Mouse (Mus musculus): ENCODE measurements at regions not wholly inside any gene's neighbourhood (a gene's known extent, or its start where the extent isn't known, plus 50 kb on each side); places are given as distances from the start of the nearest gene placed in this dataset.

GRCm38 (mm10) chr13:107688972-107689371 lies 355.3 kb upstream of the Smim15 start:
- WGBS: 55% methylated on average over 6 of the region's 6 CpGs
- Histone ChIP-seq H3K4me1 (ENCODE audit: control insufficient read depth, insufficient read depth, low read length) (no peaks in the 10 kb centered on the region), H3K27ac (ENCODE audit: insufficient read depth, low read length) (no peak overlapping the region), H3K27me3 (ENCODE audit: control insufficient read depth, insufficient read depth, low read length) (no peaks in the 10 kb centered on the region), H3K4me3 (replicated peaks; ENCODE audit: insufficient read depth, low read depth, low read length) (no peak overlapping the region)
- TF ChIP-seq POLR2A (IDR thresholded peaks at IDR 0.05; ENCODE audit: borderline replicate concordance, insufficient read depth, low read length) (no peak), CTCF (IDR thresholded peaks at IDR 0.05; ENCODE audit: borderline replicate concordance, insufficient read depth, low read depth, low read length) (no peak)
- DNase-seq: no peak

GRCm38 (mm10) chr13:107685231-107685630 lies 359.0 kb upstream of the Smim15 start:
- peaks cover 4% of the 10 kb centered on the region; the same call in 1 of the 2 replicates for H3K4me1 ChIP-seq (ENCODE audit: control insufficient read depth, insufficient read depth, low read length)
- no peak overlapping the region for H3K4me3 ChIP-seq (replicated peaks; ENCODE audit: insufficient read depth, low read depth, low read length)
- WGBS: 64% methylated on average over 3 of the region's 3 CpGs
- DNase-seq: no peak
- TF ChIP-seq POLR2A (IDR thresholded peaks at IDR 0.05; ENCODE audit: borderline replicate concordance, insufficient read depth, low read length): no peak
- no peak for TF ChIP-seq CTCF (IDR thresholded peaks at IDR 0.05; ENCODE audit: borderline replicate concordance, insufficient read depth, low read depth, low read length)
- H3K27me3 ChIP-seq (ENCODE audit: control insufficient read depth, insufficient read depth, low read length): no peaks in the 10 kb centered on the region
- H3K27ac ChIP-seq (ENCODE audit: insufficient read depth, low read length): no peak overlapping the region

- 91% methylated on average over 3 of the region's 3 CpGs for WGBS
- Histone ChIP-seq H3K27me3 (ENCODE audit: control insufficient read depth, insufficient read depth, low read length) (no peaks in the 10 kb centered on the region), H3K4me1 (ENCODE audit: control insufficient read depth, insufficient read depth, low read length) (peaks cover 4% of the 10 kb centered on the region; the same call in 1 of the 2 replicates), H3K4me3 (replicated peaks; ENCODE audit: insufficient read depth, low read depth, low read length) (no peak overlapping the region), H3K27ac (ENCODE audit: insufficient read depth, low read length) (no peak overlapping the region)
- TF ChIP-seq CTCF (IDR thresholded peaks at IDR 0.05; ENCODE audit: borderline replicate concordance, insufficient read depth, low read depth, low read length) (no peak), POLR2A (IDR thresholded peaks at IDR 0.05; ENCODE audit: borderline replicate concordance, insufficient read depth, low read length) (no peak)
- no peak for DNase-seq
These were observed 360.3 kb upstream of the Smim15 start for GRCm38 (mm10) chr13:107683909-107684308.

DNA sequence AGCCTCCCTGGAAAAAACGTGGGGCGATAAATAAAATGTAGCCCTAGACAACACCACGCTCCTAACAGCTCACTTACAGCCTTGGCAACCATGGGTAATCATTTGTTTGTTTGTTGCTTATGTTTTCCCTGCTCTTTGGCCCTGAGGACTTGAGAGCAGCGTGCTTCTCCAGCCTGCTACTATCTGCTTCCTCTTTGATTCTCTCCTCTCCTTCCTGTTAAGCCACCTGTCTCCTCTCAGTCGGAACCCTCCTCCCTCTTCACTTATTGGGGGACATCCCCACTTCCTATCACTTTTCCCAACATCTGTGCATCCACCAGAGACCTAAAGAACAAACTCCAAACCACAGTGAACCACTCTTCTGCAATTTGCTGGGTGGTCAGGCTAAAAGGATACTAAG lies 362.5 kb upstream of the Smim15 start:
- H3K4me1 ChIP-seq (ENCODE audit: control insufficient read depth, insufficient read depth, low read length): peaks cover 4% of the 10 kb centered on the region; the same call in 1 of the 2 replicates
- TF ChIP-seq CTCF (IDR thresholded peaks at IDR 0.05; ENCODE audit: borderline replicate concordance, insufficient read depth, low read depth, low read length): no peak
- TF ChIP-seq POLR2A (IDR thresholded peaks at IDR 0.05; ENCODE audit: borderline replicate concordance, insufficient read depth, low read length): no peak
- no peak for DNase-seq
- H3K27ac ChIP-seq (ENCODE audit: insufficient read depth, low read length): no peak overlapping the region
- H3K27me3 ChIP-seq (ENCODE audit: control insufficient read depth, insufficient read depth, low read length): no peaks in the 10 kb centered on the region
- WGBS: 66% methylated on average over 5 of the region's 5 CpGs
- H3K4me3 ChIP-seq (replicated peaks; ENCODE audit: insufficient read depth, low read depth, low read length): no peak overlapping the region

GRCm38 (mm10) chr13:107678860-107679259 lies 365.4 kb upstream of the Smim15 start:
- no peak for DNase-seq
- Histone ChIP-seq H3K27me3 (ENCODE audit: control insufficient read depth, insufficient read depth, low read length) (no peaks in the 10 kb centered on the region), H3K4me3 (replicated peaks; ENCODE audit: insufficient read depth, low read depth, low read length) (no peak overlapping the region), H3K4me1 (ENCODE audit: control insufficient read depth, insufficient read depth, low read length) (peaks cover 4% of the 10 kb centered on the region; the same call in 1 of the 2 replicates), H3K27ac (ENCODE audit: insufficient read depth, low read length) (no peak overlapping the region)
- TF ChIP-seq POLR2A (IDR thresholded peaks at IDR 0.05; ENCODE audit: borderline replicate concordance, insufficient read depth, low read length) (no peak), CTCF (IDR thresholded peaks at IDR 0.05; ENCODE audit: borderline replicate concordance, insufficient read depth, low read depth, low read length) (no peak)

DNA sequence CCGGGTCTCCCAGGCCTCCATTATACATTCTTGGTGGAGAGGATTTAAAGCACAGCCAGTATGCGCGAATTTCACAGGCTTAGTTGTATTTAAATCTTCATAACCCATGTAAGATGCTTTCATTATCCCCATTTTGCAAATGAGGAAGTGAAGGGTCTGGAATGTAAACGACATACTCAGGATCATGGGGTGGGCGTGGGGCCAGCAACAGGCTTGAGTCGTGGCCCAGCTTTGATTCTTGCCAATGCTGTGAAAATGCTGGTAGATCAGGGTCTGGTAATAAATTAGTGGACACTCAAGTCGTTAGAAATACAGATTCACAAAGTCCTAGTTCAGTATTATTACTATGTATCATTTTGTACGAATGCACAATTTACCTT lies 367.2 kb upstream of the Smim15 start:
- WGBS: 64% methylated on average over 8 of the region's 8 CpGs
- no peak overlapping the region for H3K27ac ChIP-seq (ENCODE audit: insufficient read depth, low read length)
- H3K4me1 ChIP-seq (ENCODE audit: control insufficient read depth, insufficient read depth, low read length): peaks cover 4% of the 10 kb centered on the region; the same call in 1 of the 2 replicates
- H3K4me3 ChIP-seq (replicated peaks; ENCODE audit: insufficient read depth, low read depth, low read length): no peak overlapping the region
- DNase-seq: no peak
- H3K27me3 ChIP-seq (ENCODE audit: control insufficient read depth, insufficient read depth, low read length): no peaks in the 10 kb centered on the region
- no peak for TF ChIP-seq POLR2A (IDR thresholded peaks at IDR 0.05; ENCODE audit: borderline replicate concordance, insufficient read depth, low read length)
- no peak for TF ChIP-seq CTCF (IDR thresholded peaks at IDR 0.05; ENCODE audit: borderline replicate concordance, insufficient read depth, low read depth, low read length)

DNA sequence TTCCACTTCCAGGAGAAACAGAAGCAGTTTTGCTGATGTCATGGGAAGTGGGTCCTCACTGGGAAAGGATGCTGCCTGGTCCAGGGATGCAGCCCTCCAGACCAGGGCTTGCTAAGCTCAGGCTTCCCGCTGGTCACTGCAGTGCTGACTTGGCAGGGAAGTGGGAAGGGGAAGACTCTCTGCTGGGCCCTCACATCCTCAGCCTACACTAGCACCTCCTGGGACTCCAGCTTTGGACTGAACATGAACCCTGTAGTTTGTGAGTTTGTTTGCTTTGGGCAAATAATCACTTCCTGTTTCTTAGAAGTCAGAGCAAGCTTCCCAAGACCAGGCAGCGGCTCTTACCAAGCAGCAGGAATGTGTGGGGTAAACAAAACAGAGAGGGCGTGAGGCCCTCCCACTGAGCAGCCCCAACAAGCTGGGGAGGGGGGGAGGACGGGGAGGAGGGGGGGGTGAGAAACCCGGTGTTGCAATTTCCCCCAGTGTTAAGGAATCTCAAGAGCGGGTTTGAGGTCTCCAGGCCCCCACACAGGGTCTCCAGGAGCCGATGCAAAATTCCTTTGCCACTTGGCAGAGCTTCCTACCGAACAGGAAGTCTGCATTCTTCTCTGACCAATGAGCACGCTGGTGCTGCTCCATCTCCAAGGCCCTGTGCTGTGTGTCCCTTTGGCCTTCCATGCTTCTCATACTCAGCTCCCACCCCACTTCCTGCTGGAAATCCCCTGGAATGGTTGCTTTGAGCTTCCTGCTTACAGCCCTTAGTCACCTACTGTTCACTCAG lies 367.7 kb upstream of the Smim15 start:
- Histone ChIP-seq H3K27me3 (ENCODE audit: control insufficient read depth, insufficient read depth, low read length) (no peaks in the 10 kb centered on the region), H3K4me1 (ENCODE audit: control insufficient read depth, insufficient read depth, low read length) (peaks cover 6% of the 10 kb centered on the region), H3K4me3 (replicated peaks; ENCODE audit: insufficient read depth, low read depth, low read length) (no peak overlapping the region), H3K27ac (ENCODE audit: insufficient read depth, low read length) (no peak overlapping the region)
- no peak for DNase-seq
- WGBS: 55% methylated on average over 9 of the region's 9 CpGs
- TF ChIP-seq CTCF (IDR thresholded peaks at IDR 0.05; ENCODE audit: borderline replicate concordance, insufficient read depth, low read depth, low read length) (no peak), POLR2A (IDR thresholded peaks at IDR 0.05; ENCODE audit: borderline replicate concordance, insufficient read depth, low read length) (no peak)

DNA sequence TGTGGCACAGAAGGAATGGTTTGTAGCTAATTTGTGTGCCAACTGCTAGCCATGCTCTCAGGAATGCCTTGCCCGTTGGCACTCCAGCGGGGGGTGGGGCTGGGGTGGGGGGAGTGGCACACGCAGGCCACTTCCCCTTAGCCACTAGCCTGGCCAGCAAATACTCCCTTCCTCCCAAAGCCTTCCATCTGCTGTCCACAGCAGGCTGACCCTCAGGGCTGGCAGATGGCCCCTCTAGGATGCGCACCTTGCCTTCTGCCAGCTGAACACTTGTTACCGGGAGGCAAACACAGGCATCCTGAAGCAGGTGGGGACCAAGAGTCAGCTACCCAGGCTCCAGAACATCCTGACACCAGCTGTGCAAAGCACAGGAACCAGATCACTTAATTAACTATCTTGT lies 372.1 kb upstream of the Smim15 start:
- WGBS: 9% methylated on average over 5 of the region's 5 CpGs
- no peak for TF ChIP-seq CTCF (IDR thresholded peaks at IDR 0.05; ENCODE audit: borderline replicate concordance, insufficient read depth, low read depth, low read length)
- TF ChIP-seq POLR2A (IDR thresholded peaks at IDR 0.05; ENCODE audit: borderline replicate concordance, insufficient read depth, low read length): no peak
- peaks cover 5% of the 10 kb centered on the region for H3K4me1 ChIP-seq (ENCODE audit: control insufficient read depth, insufficient read depth, low read length)

More for the DNA sequence above, 372.1 kb upstream of the Smim15 start:
- peak; percentile 75 to 82 for DNase-seq
- H3K27me3 ChIP-seq (ENCODE audit: control insufficient read depth, insufficient read depth, low read length): no peaks in the 10 kb centered on the region
- no peak overlapping the region for H3K4me3 ChIP-seq (replicated peaks; ENCODE audit: insufficient read depth, low read depth, low read length)
- no peak overlapping the region for H3K27ac ChIP-seq (ENCODE audit: insufficient read depth, low read length)

All from cerebellum, adult 2 months (tissue).